Mouse (Mus musculus) heart, adult 9 months (tissue): ENCODE data around the gene Pou5f2.

Experiments used
- DNase-seq, 2 experiments: peaks; one replicate each; pipeline ENCODE4 v3.0.0; 2022; ENCODE audit warnings: low spot score in 2 of 2

Pou5f2 gene

GRCm38 (mm10) chr13:78024683-78025294, at the start of gene Pou5f2:
Pou5f2 (plus strand) TSS chr13:78024902.
- no peak for DNase-seq

- DNase-seq = no peak
Observed at GRCm38 (mm10) chr13:77976248-77976647, 48.5 kb upstream of the Pou5f2 start.

GRCm38 (mm10) chr13:77977121-77977520, 47.6 kb upstream of the Pou5f2 start:
- DNase-seq = no peak

GRCm38 (mm10) chr13:77982105-77982851, 42.4 kb upstream of the Pou5f2 start:
- DNase-seq = peak in 1 of 2 experiments; percentile 24

- DNase-seq = peak in 1 of 2 experiments; percentile 1
Observed at GRCm38 (mm10) chr13:77982852-77983202, 41.9 kb upstream of the Pou5f2 start.

- DNase-seq = no peak
Observed at GRCm38 (mm10) chr13:77991189-77991886, 33.4 kb upstream of the Pou5f2 start.

GRCm38 (mm10) chr13:78004649-78005048, 20.1 kb upstream of the Pou5f2 start:
- DNase-seq = no peak

GRCm38 (mm10) chr13:78005344-78005743, 19.4 kb upstream of the Pou5f2 start:
- DNase-seq = no peak

- no peak for DNase-seq
Observed at GRCm38 (mm10) chr13:78010176-78010575, 14.5 kb upstream of the Pou5f2 start.

GRCm38 (mm10) chr13:78032821-78033220, 8.1 kb downstream of the Pou5f2 start:
- DNase-seq = no peak

GRCm38 (mm10) chr13:78037203-78037602, 12.5 kb downstream of the Pou5f2 start:
- no peak for DNase-seq

- DNase-seq = no peak
Observed at GRCm38 (mm10) chr13:78043203-78043602, 18.5 kb downstream of the Pou5f2 start.

GRCm38 (mm10) chr13:78045116-78045515, 20.4 kb downstream of the Pou5f2 start:
- DNase-seq = no peak
